Mouse (Mus musculus) stomach, postnatal 0 days (tissue): ENCODE data around the gene Gsg1.

Source experiments
- CTCF ChIP-seq: IDR thresholded peaks from 2 replicates; pipeline ENCODE4 v1.5.1; 2016; ENCODE audit warnings: antibody characterized with exemption, low read depth, mild to moderate bottlenecking, moderate library complexity
- EP300 ChIP-seq: optimal IDR thresholded peaks from 2 replicates; pipeline ENCODE3; 2016; ENCODE audit warnings: antibody characterized with exemption

- TF ChIP-seq CTCF (no peak), EP300 (no peak)
Observed at GRCm38 (mm10) chr6:135279856-135280255, 25.7 kb upstream of the Gsg1 start.
